Mouse (Mus musculus) megakaryocyte-erythroid progenitor cell, adult 5-6 weeks (primary cell): ENCODE data around the gene Irf2bp2. TPM values are rescaled to one million over a fixed set of nuclear protein-coding genes. Genes with fewer than 3 reads are reported as not detected.

ENCODE experiments used
- ATAC-seq: replicated peaks from 2 replicates; pipeline ENCODE4 v1.8.0; 2016; ENCODE audit warnings: mild to moderate bottlenecking, inconsistent platforms; ENCODE audit not compliant: severe bottlenecking, poor library complexity, low FRiP score, low TSS enrichment
- total RNA-seq, 2 experiments: library from RNA; stranded (forward) in 1 of 2; stranded (reverse) in 1 of 2; fragments of 200-1000, 215-1000 nt in 1 of 2; fragments of >200 nt in 1 of 2; fragmentation: Nextera tagmentation in 1 of 2; gene quantifications; 2 replicates each; pipeline ENCODE4 v1.2.3; 2014 to 2017

Irf2bp2 gene
- total RNA-seq, 2 experiments from 2014 or later: 44.1 to 45.8 TPM

- ATAC-seq: peak; percentile 60
Observed at GRCm38 (mm10) chr8:126546480-126546879, 47.3 kb downstream of the Irf2bp2 start.

- no peak for ATAC-seq
Observed at GRCm38 (mm10) chr8:126543407-126543806, 50.4 kb downstream of the Irf2bp2 start.

- no peak for ATAC-seq
Observed at GRCm38 (mm10) chr8:126542757-126543156, 51.0 kb downstream of the Irf2bp2 start.

- no peak for ATAC-seq
Observed at GRCm38 (mm10) chr8:126542090-126542689, 51.6 kb downstream of the Irf2bp2 start.

- no peak for ATAC-seq
Observed at GRCm38 (mm10) chr8:126540298-126540697, 53.5 kb downstream of the Irf2bp2 start.

GRCm38 (mm10) chr8:126539355-126540093 is 54.3 kb downstream of the Irf2bp2 start:
- ATAC-seq: no peak

GRCm38 (mm10) chr8:126538648-126539354 is 55.0 kb downstream of the Irf2bp2 start:
- ATAC-seq: no peak

Other genes starting within 250 kb of the Irf2bp2 start
- 31.5 and 34.2 TPM in 2 replicates for gene Coa6, start 171.5 kb downstream of the Irf2bp2 start, total RNA-seq (2014; fragmentation: Nextera tagmentation)
- gene Coa6, start 171.5 kb downstream of the Irf2bp2 start, total RNA-seq (2017): 13.8 and 36.9 TPM in 2 replicates
- 20.0 and 22.7 TPM in 2 replicates for gene Tarbp1, start 118.9 kb downstream of the Irf2bp2 start, total RNA-seq (2014; fragmentation: Nextera tagmentation)
- 13.0 and 17.8 TPM in 2 replicates for gene Tarbp1, start 118.9 kb downstream of the Irf2bp2 start, total RNA-seq (2017)